Mouse (Mus musculus): ENCODE results near the gene Abcc5.
"Not testable (repeated sequence)": the region's sequence is repeated elsewhere in the genome, so short reads cannot be mapped to it uniquely, and the experiment has no call there.

Gene Abcc5

DNA sequence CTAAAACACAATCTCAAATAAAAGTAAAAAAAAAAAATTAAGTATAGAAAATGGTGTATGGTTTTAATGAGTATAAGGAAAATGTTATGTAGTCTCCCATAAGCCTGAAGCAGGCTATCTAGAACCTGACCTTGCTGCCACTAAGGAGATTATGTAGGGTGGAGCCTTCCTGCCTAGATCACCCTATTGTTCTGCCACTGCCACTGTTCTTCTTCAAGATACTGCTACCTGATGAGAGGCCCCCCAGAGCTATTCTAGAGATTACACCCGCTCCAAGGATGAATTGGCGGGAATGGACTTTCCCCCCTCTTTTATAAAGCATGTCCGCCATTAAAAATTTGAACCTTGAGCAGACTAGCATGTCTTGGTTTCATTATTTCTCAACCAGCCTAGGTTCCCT, 64.7 kb downstream of the Abcc5 start:
- not testable (repeated sequence) for DNase-seq (ENCODE audit: low read depth, low spot score)

DNA sequence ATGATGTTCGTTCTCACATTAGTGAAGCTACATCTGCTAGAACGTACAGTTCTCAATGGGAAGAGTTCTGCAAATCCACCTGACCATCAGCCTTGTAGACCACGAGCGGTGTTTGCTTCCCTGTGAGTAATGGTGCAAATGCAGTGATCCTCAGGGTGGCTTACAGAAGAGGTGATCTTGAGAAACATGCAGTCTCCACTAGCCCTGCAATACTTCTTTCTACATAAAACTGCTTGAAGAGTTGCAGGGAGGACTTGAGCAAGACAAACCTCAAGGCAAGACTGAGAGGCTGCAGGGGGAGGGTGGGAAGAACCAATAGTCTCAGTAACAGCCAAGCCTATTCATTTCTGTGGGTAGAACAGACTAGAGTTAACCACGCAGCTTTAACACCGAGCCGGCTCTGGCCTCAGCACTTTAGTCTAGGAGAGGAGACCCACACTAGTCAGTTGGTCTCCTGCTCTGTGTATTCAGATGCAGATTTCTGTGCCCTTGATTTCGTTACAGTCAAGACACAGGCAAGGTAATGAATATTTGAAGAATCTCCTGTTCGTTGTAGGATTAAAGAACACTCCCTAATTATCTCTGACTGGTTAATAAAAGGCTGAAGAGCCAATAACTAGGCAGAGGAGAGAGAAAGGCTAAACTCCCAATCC, 66.4 kb downstream of the Abcc5 start:
- DNase-seq (ENCODE audit: low read depth, low spot score) = no peak

DNA sequence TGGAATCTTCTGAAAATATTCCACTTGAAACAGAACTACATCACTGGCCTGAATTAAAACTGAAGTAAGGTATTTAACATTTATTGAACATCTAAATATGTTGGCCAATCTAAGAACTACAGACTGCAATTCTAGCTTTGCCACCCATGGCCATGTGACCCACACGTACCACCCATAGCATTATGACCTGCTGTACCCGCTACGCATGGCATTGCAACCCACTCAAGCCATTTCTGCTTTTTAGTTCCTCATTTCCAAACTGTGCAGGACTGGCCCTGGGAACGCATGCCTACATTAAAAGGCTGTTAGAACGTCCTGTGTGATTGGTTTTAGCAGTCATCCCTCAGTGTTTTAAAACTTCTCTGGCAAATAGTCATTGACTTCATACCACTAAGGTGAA, 68.4 kb downstream of the Abcc5 start:
- DNase-seq (ENCODE audit: low read depth, low spot score) = no peak

DNA sequence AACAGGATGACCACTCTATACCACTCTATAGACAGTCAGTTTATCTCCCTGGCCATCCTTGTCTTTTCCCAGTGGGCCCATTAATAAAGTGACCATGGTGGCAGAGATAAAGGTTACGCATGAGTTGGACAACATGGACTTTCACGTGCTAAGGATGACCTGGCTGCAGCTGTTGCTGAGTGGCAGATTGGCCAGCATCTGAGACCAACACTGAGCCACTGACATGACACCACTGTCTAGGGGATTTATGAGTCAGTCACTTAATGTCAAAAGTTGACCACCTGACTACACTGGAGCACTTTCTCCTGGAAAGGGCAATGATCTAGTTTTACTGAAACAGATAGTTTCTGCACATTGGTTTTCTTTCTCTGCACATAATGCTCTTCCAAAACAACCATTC, 71.4 kb downstream of the Abcc5 start:
- DNase-seq (ENCODE audit: low read depth, low spot score) = no peak

DNA sequence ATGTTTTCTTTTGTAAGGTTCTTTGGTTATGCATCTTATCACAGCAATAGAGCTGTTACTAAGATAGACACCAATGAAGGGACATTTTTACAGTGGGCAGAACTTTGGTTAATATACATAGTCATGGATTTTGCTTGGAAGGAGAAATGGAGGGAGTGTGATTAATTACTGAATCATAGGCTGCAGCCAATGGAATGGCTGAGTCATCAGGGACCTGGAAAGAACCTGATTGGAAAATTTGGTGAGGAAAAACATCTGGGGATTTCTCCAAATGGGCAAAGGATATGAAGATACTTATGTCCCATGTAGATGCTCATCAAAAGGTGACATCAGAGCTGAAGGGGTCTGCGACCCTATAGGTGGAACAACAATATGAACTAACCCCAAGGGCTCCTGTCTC, 72.2 kb downstream of the Abcc5 start:
- DNase-seq (ENCODE audit: low read depth, low spot score) = peak; percentile 36

DNA sequence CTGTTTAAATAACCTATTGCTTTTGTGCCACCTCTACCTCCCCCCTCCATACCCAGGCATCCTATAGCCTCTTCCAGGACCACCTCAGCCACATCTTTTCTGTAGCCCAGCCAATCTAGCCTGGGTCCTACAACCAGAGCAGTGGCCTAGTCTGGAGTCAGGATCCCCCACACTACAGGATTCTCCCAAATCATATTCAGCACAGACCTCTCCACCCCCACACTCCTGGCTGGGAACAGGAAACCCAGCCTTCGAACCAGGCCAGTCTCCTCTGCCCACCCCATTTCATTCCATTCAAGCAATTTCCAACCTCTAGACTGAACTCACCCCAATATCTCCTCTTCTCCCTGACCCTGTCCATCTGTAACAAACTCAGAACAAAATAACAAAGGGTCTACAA, 80.7 kb downstream of the Abcc5 start:
- DNase-seq (ENCODE audit: low read depth, low spot score) = no peak

GRCm38 (mm10) chr16:20338616-20339015, 87.6 kb downstream of the Abcc5 start:
- peak; percentile 90 for DNase-seq (ENCODE audit: low read depth, low spot score)

GRCm38 (mm10) chr16:20334918-20335317, 91.3 kb downstream of the Abcc5 start:
- no peak for DNase-seq (ENCODE audit: low read depth, low spot score)

- DNase-seq (ENCODE audit: low read depth, low spot score) = no peak
These were observed 97.9 kb downstream of the Abcc5 start for GRCm38 (mm10) chr16:20328306-20328705.

- no peak for DNase-seq (ENCODE audit: low read depth, low spot score)
These were observed 100.9 kb downstream of the Abcc5 start, which contains the start of gene Cyp2ab1 for GRCm38 (mm10) chr16:20325286-20325685. Cyp2ab1 (minus strand) TSS chr16:20325404.

GRCm38 (mm10) chr16:20323907-20324306, 102.3 kb downstream of the Abcc5 start:
- DNase-seq (ENCODE audit: low read depth, low spot score) = no peak

DNA sequence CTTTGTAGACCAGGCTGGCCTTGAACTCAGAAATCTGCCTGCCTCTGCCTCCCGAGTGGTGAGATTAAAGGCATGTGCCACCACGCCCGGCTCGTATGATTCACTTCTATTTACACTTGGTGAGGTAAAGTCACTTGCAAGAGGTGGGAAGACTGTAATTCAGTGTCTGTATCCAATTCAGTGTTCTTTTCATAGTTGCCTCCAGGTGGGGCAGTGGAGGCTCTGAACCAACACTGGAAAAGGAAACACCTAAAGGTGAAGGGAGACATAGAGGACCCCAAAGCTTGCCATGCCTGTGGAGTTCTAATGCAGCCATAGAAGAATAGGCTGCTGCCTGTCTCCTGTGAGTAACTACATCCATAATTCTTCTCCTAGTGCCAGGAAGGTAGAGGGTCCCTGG, 103.9 kb downstream of the Abcc5 start:
- DNase-seq (ENCODE audit: low read depth, low spot score) = no peak

DNA sequence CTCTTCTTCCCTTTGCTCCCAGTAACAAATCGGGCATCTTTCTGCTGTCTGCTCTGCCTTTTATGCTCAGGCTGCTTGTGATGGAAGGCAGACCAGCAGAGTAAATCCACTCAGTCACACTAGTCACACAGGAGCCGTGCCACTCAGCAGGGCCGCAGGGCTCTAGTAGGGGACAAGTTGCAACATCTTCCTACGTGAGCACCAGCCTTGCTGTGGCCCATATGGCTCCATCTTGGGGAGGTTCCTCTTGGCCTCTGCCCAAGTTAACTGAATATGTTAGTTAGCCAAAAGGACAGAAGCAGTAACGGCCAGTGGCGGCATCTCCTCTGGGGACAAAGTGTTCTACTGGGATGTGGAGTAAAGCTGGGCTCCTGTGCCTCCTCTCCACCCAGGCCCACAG, 109.4 kb downstream of the Abcc5 start:
- DNase-seq (ENCODE audit: low read depth, low spot score) = no peak

- DNase-seq (ENCODE audit: low read depth, low spot score) = no peak
These were observed 110.9 kb downstream of the Abcc5 start for GRCm38 (mm10) chr16:20315266-20315665.

DNA sequence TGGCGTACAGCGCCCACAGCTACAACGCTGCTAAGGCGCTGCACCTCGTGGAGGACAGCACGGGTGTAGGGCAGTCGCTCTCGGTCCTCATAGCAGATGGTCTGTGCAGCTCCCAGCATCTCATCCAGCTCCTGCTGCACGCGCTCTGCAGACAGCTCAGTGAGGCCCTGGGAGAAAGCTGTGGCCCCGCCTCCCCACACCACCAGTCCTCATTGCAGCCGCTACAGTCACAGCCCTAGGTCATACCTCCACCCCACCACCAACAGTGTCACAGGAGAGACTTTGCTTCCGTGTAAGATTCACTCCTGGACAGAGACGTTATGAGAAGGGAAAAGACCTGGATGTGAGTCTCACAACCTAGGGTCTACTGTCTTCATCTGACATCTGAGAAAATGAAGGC, 113.9 kb downstream of the Abcc5 start:
- DNase-seq (ENCODE audit: low read depth, low spot score) = no peak

DNA sequence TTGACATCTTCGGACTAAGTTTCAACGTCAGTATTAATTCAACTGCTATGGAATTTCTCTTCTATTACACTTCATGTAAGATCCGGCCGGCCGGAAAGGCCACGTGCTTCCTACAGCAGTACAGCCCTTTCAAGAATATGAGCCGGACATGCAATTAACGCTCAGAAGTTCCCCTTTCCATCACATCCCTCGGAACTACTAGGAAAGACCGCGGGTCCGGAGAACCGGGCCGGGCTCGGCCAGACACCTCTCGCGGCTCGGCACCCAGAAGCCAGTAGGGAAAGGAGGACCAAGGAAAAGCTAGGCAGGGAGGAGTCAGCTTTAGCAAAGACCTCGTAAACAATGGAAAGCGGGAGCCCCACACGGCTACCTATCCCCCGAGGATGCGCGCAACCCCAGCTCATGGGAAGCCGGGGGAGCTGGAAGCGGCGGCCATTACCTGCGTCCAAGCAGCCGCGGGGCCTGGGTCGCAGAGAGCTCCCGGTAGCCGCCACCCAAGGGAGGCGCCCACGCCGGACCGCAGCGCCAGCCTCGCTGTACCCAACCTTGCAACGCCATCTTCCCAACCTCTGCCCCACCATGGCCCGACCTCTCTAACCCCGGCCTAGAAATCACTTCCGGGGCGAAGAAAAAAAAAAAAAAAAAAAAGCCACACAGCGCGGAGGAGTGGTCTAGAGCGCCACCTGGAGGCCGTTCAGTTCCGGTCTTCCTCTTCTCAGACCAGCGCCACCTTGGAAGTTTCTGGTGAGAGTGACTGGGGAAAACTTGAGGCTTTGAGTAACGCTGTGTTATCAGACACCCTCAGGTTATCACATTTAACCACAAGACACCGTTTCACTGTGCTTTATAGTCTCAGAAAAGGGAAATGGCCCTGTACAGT, 124.2 kb downstream of the Abcc5 start, which contains the start of gene Parl:
Parl (minus strand) TSS at position 618 of the 880 bp plus-strand sequence.
- peak; percentile 95 for DNase-seq (ENCODE audit: low read depth, low spot score)

GRCm38 (mm10) chr16:20300076-20300475, 126.1 kb downstream of the Abcc5 start:
- no peak for DNase-seq (ENCODE audit: low read depth, low spot score)
